Mouse (Mus musculus): Measurements from ENCODE around the gene Gabpb2.
"Not testable (repeated sequence)": the region's sequence is repeated elsewhere in the genome, so short reads cannot be mapped to it uniquely, and the experiment has no call there.

Gene Gabpb2

DNA sequence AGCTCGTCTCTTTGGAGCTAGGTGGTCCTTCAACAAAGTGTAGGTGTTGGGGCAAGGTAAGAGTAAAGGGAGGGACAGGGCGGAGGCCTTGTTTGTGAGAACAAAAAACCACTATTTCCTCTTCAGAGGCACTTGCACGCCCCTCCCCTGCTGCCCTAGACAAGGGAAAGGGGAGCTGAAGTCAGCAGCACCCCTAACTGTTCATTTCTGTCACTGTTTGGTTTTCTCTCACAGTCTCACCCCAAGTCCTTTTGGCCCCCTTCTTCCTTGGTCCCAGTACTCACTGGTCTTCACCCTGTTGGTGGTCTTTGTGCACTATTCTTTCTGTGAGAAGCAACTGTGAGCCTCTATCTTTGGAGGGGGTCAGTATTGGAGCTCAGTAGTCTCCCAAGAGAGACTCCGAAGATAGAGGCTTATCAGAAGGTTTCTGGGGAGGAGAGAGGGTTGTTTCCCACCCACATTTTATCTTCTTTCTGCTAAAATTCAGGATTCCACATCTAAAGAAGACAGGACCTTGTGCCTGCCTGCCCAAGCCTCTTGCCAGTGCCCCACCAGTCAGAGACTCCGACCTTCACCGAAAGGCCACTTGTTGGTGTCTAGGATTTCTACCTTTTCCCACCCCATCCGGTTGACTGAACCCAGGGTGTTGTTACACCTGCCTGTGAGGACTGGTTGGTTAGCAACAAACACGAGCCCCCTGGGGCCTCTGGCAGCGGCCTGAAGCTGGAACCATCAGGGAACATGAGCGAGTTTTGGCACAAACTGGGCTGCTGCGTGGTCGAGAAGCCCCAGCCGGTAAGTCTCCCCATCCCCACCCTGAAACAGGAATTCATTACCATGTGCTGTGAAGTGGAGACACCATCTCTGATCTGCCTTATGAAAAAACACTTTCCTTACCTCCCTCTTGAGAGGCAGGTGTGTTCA is 13.8 kb upstream of the Gabpb2 start, which contains the start of gene Mllt11:
Gene Mllt11, minus strand, starts transcription at position 874 of the 924 bp plus-strand sequence.
- DNase-seq: peak; percentile 60 to 67

DNA sequence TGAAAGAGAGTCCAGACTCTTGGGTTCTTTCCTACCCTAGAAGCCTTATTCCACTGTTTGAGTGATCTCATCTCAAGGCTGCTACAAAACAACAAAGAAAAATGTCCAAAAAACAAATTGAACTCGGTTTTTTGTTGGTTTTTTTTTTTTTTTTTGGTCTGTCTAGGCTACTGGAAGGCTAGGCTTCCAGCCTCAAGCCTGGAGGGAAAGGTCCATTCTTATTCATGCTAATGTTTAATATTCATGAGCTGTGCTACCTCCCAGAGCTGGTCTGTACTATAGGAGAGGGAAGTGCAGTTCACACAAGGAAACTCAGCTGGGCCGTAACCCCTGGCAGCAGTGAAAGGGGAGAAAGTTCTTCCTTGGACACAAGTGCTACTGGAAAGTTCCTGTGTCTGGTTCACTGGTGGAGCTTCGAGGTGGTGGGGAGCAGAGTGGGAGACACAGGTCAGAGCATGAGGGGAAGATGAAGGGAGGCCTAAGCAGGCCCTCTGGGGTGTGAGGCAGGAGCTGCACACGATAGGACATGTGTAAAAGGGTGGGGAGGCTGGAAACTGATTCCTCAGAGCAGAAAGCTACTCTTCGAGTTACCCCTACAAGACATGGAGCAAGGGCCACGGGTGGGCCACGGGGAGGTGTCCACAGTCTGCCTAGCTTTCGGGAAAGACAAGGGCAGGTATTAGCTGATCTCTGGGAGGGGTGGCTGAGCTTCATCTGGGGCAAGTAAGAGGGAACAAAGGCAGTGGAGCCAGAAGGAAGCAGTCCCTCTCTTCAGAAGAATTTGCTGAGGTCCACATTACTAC is 13.0 kb upstream of the Gabpb2 start:
- DNase-seq: peak; percentile 33 to 44

DNA sequence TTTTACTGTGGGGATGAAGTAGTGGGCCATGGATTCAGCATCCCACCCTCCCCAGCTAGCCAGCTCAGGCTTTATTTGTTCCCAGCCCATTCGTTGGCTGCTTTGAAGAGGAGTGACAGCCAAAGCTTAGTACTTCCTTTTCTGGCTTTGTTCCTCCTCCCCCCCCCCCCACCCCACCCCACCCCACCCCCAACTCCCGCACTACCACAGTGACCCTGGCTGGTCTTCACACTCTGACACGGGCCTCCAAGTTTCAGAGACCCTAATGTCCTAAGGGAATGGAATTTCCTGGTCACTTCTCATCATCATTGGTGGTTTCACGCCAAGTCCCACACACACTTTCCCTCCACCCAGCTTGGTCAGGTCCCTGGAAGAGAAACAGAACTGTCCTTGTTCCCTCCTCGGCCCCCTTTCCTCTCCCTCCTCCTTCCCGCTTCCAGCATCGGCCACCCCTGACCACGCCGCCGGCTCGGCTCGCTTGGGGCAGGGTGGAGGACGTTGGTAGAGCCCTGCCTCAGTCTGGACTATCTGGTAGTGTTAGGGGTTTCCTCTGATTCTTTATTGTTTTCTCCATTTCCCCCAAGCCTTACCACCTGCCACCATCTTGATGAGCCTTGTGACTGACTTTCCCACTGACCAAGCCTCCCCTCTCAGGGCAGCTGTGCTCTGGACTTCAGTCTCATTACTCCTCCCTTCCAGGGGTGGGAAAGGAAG is 12.2 kb upstream of the Gabpb2 start:
- DNase-seq: peak; percentile 43 to 53

DNA sequence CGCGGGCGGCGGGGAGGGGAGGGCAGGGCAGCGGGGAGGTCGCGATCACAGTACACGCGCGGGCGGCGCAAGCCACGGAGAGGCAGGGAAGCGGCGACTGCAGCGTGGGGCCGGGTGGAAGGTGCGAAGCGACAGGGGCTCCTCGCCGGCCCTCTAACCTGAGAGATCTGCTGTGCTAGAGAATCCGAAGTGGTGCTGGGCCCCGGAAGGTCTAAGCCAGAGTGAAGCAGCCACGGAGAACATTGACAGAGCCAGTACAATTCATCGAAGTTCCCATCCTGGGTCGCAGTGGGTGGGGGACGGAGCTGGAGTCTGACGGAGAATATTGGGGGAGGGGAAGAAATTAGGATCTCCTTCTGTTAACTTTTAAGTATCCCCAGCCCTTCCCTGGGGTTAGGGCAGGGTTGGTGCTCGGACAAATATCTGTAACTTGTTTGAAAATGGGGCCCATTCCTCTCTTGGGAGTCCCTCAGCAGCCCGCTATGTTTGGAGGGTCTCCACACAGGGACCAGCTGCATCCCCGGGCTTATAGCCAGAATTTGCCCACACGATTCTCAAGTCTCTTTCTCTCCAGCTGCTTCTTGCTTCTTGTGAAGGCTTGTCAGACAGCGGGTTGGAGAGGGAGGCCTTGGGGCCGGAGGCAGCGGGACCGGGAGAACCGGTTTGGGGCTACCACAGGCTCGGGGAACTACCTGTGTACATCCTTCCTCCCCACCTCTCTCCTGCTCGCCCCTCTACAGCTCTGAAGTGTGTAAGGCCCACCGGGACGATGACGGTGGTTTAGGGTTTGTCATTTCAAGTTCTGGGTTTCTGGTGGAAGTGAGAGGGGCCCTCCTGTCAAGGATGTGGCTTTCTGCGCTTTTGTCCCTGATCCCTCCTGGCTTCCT is 11.4 kb upstream of the Gabpb2 start:
- DNase-seq: peak; percentile 30 to 42

DNA sequence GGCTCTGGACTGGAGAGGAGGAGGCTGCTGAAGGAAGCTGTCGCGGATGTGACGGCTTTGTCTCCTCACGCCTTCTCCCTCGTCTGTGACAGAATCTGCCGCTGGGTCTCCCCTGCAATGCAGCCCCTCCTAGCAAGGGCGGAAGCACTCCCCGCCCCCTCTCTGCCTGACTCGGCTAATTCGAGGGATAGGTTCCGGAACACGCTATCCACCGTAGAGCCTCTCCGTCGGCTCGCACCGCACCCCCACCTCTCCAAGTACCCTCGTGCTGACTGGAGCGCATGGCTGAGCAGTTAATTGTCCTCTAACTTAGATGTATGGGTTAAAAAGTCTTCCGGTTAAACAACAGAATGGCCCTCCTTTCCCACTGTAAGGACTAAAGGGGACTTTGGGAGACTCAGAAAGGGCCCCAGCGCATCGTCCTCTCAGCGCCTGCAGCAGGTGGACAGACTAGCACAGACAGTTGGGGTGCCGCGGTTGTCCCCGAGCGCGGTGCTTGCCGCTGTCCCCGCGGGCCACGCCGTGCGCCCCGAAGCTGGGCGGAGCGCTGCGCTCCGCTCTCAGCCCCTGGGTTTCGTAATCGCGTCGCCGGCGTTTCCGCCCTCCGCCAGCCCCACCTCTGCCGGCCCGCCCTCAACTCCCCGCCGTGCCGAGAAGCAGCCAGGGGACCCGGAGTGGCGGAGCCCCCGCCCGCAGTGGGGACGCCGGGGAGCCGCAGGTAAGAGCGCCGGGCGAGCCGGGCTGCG is 10.6 kb upstream of the Gabpb2 start, which contains the start of gene Cdc42se1:
Gene Cdc42se1, plus strand, starts transcription at position 585 of the 746 bp plus-strand sequence.
- peak; percentile 84 to 87 for DNase-seq

DNA sequence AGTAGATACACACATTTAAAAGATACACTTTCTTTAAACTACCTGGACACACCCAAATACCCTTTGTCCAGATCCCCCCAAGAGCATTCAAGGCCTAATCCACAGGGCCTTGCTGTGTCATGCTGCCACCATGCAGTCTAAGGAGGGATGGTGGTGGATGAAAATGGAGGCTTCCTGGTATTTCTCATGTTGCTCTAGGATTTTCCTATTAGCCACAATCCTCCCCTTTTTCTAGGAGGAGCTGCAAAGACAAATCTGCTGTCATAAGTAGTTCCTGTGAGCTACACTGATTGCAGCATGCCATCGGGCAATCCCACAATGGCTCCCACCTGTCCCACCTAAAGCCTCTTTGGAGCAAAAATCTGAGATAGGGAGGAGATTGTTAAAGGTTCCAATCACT is 9.5 kb upstream of the Gabpb2 start:
- no peak for DNase-seq

DNA sequence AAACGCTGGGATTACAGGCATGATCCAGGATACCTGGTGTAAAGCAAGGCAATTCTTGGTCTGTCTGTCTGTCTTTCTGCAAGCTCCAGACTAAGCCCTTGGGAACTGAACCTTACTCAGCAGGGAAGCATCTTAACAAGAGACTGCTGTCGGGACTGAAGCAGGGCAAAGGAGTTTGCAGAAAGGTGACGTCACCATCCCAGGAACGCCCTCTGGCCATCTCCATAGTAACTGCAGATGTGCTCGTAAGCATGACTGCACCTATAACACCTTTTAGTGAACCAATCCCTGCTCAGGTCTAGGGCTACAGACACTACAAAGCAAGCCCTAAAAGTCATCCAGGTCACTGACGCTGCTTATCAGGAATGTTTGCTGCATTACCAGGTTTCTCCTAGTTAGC is 6.6 kb upstream of the Gabpb2 start:
- no peak for DNase-seq

DNA sequence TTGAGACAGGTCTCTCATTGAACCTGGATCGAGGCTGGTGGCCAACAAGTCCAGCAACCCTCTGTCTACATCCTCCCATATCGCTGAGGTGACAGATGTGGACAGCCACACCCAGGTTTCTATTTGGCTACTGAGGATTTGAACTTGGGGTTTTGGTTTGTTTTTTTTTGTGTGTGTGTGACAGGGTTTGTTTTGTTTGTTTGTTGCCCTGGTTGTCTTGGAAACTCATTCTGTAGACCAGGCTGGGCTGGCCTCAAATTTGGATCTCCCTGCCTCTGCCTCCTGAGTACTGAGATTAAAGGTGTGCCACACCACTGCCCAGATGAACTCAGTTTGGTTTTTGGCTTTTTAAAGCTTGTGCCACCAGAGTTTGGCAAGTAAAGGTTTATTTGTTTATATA is 5.3 kb upstream of the Gabpb2 start:
- DNase-seq: no peak

DNA sequence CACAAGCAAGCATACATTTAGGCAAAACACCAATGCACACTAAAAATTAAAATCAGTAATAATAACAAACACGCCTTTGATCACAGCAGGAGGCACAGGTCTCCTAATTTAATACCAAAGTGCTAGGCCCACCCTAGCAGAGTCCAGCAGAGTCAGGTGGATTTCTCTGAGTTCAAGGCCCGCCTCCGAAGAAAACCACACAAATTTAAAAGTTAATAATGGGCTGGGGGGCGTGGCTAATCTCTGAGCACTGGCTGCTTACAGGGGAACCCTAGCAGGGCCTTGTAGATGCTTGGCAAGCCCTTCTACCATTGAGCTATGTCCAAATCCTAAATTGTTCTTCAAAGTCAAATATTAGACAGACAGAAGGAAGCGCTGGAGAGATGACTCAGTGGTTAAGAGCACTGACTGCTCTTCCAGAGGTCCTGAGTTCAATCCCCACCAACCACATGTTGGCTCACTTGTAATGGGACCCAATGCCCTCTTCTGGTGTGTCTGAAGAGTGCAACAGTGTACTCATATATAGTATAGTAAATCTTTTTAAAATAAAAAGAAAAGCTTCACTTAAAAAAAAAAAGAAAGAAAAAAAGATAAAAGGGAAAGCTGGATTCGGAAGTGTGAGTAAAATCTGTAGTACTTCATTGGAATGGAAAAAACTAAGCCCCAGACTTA is 886 bp upstream of the Gabpb2 start:
- DNase-seq: no peak

DNA sequence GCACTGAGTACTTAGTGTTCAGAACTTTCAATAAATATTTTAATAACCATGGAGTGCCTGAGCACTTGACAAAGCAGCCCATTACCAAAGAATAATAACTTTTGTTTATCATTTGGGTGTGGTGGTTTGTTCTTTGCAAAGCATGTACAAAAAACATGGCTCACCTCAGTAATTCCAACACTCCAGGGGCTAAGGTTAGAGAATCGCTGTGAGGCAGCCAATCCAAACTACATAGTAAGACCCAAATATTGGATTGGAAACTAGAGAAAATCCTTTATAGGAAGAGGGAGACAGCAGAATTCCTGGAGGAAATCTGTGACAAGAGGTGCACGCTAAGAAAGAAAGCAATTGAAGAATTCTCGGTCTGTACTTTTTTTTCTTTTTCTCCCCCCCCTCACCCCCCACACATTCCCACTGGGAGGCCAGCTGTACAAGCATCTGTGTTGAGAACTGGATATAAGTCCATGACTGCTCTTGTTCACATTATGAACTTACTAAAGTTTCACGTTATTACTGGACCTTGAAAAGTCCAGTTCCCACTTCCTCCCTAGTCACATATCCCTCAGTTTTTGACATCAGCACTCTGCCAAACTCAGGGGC is 961 bp downstream of the Gabpb2 start:
- no peak for DNase-seq

DNA sequence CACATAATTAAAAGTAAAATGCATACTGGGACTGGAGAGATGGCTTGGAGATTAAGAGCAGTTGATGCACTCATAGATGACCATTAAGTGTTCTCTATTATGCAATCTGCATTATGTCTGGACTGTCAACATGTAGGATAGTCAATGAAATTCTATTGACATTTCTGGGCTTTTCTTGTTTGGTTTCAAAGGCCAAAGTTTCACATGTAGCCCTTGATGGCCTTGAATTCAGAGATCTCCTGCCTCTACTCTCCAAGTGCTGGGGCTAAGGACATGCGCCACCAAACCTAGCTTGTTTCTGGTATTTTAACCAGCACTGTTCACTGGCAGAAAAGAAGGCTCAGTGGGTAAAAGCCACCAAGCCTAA is 4.1 kb downstream of the Gabpb2 start:
- DNase-seq: no peak

DNA sequence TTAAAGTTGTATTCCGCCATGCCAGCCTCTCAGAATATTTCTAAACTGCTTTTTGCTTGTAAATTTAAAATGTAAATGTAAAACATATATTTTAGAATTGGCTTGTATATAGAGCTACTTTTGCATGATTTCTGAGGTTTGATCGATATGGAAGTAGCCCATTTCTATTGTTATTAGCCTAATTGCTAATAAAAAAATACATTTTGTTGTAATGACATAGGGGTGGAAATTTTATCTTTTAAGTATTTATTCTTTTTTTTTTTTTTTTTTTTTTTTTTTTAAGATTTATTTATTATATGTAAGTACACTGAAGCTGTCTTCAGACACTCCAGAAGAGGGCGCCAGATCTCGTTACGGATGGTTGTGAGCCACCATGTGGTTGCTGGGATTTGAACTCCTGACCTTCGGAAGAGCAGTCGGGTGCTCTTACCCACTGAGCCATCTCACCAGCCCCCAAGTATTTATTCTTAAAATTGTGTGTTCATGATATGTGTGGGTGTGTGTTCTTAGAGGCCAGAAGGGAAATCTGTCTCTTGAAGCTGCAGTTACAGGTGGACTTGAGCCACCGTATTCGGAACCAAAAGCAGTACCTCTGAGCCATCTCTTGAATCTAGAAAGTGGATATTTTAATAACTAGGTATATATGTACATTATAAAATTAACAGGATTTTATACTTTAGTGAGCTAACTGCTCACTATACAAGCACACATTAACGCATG is 4.7 kb downstream of the Gabpb2 start:
- DNase-seq: not testable (repeated sequence)

DNA sequence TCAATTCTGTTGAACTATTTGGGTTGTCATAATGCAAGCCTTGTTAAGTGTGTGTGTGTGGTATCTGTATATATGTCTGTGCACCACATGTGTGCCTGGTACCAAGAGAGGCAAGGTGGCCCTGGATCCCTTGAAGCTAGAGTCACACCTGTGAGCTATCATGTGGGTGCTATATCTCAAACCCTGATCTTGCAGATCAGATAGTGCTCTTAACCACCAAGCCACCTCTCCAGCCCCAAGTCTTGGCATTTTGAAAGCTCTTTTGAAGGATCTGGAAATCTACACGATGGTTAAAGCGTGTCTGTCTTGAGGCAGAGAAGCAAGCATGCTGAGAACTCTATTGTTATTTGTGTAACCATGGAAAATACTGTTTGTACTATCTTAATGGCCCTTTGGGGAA is 7.1 kb downstream of the Gabpb2 start:
- no peak for DNase-seq

DNA sequence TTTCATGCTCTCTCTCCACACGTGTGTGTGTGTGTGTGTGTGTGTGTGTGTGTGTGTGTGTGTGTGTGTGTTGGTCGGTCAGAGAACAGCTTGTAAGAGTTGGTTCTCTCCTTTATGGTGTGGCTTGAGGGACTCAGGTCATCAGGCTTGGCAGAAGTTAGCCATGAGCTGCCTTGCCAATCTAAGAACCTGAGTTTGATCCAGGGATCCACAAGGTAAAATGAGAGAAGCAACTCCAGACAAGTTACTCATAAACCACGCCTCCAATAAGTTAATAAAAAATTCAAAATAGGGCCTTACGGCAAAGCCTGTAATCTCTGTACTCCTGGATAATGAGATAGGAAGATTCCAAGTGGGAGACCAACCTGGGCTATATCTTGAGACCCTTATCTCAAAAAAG is 9.4 kb downstream of the Gabpb2 start:
- DNase-seq: no peak

DNA sequence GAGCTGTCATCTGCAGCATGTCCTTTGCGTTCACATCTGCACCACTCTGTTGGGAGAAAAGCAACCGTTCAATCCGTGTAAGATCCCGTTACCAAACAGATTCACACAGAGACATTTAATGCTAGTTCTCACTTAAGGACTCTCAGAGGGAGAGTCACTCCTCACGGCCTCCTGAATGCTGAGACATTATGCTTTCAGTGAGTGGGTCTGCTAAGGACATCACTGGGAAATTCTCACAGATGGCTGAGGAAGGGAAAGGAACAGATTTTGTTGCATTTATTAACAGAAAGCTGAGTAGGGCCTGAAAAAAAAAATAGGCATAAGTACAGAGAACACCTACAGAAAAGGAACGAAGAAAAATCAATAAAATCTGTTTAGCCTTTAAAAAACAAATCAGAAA is 13.8 kb downstream of the Gabpb2 start:
- DNase-seq: no peak

DNA sequence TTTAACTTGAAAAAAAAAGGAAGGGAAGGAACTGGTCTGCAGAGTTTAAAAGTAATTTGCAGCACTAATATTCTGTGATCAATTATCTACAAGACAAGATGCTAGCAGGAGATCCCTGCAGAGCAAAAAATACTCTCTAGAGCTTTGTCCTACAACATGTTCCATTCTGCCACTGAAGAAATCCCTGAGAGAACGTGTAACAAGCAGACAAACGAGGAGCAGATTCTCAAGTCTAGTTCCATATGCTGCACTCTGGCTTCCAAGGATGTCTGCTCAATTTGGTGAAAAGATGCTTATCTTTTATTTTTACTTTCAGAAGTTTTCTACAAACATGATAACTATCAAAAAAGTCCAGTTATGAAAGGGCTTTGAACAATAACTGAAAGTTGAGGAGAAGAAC is 17.2 kb downstream of the Gabpb2 start:
- no peak for DNase-seq

DNA sequence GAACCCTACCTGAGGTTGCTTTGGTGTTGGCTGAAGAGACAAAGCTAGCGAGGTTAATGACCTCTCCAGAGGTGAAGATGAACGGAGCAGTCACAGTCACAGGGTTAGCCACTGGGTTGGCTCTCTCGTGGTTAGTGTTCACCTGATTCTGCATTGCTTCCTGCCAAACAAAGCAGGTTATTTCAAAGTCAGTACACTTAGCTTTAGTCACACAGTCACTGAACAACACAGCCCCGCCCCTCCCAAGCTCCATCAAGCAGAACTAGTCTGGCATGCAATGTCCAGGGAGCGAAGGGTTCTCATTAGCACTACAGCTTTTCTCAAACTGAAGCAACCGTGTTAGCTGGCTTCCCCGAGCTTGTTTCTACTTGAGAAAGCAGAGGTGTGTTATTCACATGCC is 17.6 kb downstream of the Gabpb2 start:
- no peak for DNase-seq

DNA sequence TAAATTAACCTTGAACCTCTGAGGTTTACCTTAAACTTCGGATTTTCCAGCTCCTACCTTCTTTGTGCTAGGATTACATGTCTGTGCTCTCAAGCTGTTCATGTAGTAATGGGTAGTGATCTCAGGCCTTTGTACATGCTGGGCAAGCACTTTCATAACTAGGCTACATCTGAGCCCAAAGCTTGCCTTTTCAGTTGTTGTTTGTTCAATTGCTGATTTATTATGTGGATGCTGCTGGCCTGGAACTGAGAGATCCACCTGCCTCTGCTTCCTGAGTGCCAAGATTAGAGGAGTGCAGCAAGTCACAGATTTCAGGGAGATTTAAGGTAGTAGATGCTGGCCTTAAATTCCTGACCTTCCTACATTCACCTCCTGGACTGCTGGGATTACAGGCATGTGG is 18.6 kb downstream of the Gabpb2 start:
- no peak for DNase-seq

DNA sequence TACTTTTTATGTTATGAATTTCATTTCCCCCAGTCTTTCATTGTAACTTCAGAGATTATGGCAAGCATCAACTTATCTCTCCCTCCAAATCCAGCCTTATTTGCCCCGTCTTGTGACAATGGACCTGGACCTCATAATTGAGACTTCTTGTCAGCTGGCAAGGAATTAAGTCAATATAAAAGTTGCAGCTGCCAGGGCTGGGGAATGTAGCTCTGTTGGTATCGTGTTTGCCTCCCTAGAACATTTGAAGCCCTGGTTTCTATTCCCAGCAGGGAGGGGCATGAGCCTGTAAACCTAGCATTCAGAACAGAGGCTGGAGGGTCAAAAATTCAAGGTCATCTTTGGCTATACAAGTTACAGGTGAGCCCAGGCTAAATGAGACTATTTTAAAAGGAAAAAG is 21.9 kb downstream of the Gabpb2 start:
- no peak for DNase-seq

DNA sequence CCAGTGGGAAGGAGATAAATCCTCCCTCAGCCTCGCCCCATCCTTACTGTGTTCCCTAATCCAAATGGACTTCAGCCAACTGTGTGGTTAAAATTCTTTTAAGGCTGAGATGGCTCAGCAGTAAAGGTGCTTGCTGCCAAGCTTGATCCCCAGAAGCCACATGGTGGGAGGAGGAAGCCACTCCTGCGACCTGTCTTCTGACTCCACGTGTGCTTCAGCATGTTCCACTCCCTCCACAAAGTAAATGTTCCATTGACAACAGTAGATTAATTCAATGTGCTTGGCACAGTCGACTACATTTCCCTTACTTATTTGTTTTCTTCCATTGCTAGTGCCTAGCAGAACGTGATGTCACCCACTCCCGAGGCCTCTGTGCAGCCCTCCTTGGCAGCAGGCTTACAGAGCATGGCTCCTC is 23.0 kb downstream of the Gabpb2 start:
- no peak for DNase-seq

All from spleen, adult 18-20 months (tissue).